Mouse (Mus musculus) adipocyte (in vitro differentiated cells): Measurements from ENCODE around the gene Map4k5.

Experiments
- DNase-seq: peaks from one replicate; pipeline ENCODE4 v3.0.0-alpha.2; 2016; ENCODE audit warnings: low spot score

The Map4k5 gene

GRCm38 (mm10) chr12:69753936-69754335 is 139.1 kb downstream of the Map4k5 start:
- no peak for DNase-seq
